Mouse (Mus musculus): ENCODE results near the gene Mdga2. TPM values are rescaled to one million over a fixed set of nuclear protein-coding genes. Genes with fewer than 3 reads are reported as not detected.
A peak's percentile ranks its signal among the peaks of the same experiment; 100 is the strongest.

Gene Mdga2
- polyA plus RNA-seq, 1 experiment from 2014 or later, result 25.0 TPM

GRCm38 (mm10) chr12:66591617-66592230, 630.6 kb downstream of the Mdga2 start:
- H3K4me2 ChIP-seq (replicated peaks), result no peak overlapping the region
- no peak overlapping the region for H3K27ac ChIP-seq (replicated peaks)
- no peaks in the 10 kb centered on the region for H3K9me3 ChIP-seq
- H3K36me3 ChIP-seq, result no peaks in the 10 kb centered on the region
- H3K27me3 ChIP-seq, result no peaks in the 10 kb centered on the region
- ATAC-seq (replicated peaks), result no peak
- H3K9ac ChIP-seq (replicated peaks), result no peak overlapping the region
- WGBS, result 14% methylated on average over 1 of the region's 1 CpGs
- no peaks in the 10 kb centered on the region for H3K4me1 ChIP-seq
- no peak overlapping the region for H3K4me3 ChIP-seq

GRCm38 (mm10) chr12:66565396-66565795, 657.0 kb downstream of the Mdga2 start:
- Histone ChIP-seq H3K27ac (replicated peaks) (no peak overlapping the region), H3K9me3 (no peaks in the 10 kb centered on the region), H3K4me1 (no peaks in the 10 kb centered on the region), H3K9ac (replicated peaks) (no peak overlapping the region), H3K4me3 (no peak overlapping the region), H3K27me3 (no peaks in the 10 kb centered on the region), H3K4me2 (replicated peaks) (no peak overlapping the region), H3K36me3 (no peaks in the 10 kb centered on the region)
- 89% methylated on average over 1 of the region's 1 CpGs for WGBS
- no peak for ATAC-seq (replicated peaks)

GRCm38 (mm10) chr12:66556846-66557245, 665.5 kb downstream of the Mdga2 start:
- H3K9me3 ChIP-seq, result no peaks in the 10 kb centered on the region
- no peak overlapping the region for H3K4me3 ChIP-seq
- no peaks in the 10 kb centered on the region for H3K27me3 ChIP-seq
- H3K4me1 ChIP-seq, result no peaks in the 10 kb centered on the region
- H3K4me2 ChIP-seq (replicated peaks), result no peak overlapping the region
- H3K27ac ChIP-seq (replicated peaks), result no peak overlapping the region
- no peak for ATAC-seq (replicated peaks)
- H3K36me3 ChIP-seq, result no peaks in the 10 kb centered on the region
- WGBS, result 48% methylated on average over 3 of the region's 3 CpGs
- H3K9ac ChIP-seq (replicated peaks), result no peak overlapping the region

GRCm38 (mm10) chr12:66556178-66556820, 666.0 kb downstream of the Mdga2 start:
- Histone ChIP-seq H3K27me3 (no peaks in the 10 kb centered on the region), H3K9me3 (no peaks in the 10 kb centered on the region), H3K36me3 (no peaks in the 10 kb centered on the region), H3K27ac (replicated peaks) (no peak overlapping the region), H3K9ac (replicated peaks) (no peak overlapping the region), H3K4me2 (replicated peaks) (no peak overlapping the region), H3K4me3 (no peak overlapping the region), H3K4me1 (no peaks in the 10 kb centered on the region)
- whole genome bisulfite sequencing, result 38% methylated on average over 2 of the region's 2 CpGs
- ATAC-seq (replicated peaks), result peak; percentile 71; the same call in 1 of the 2 replicates

- H3K27ac ChIP-seq (replicated peaks), result no peak overlapping the region
- H3K4me1 ChIP-seq, result no peaks in the 10 kb centered on the region
- no peak for ATAC-seq (replicated peaks)
- H3K27me3 ChIP-seq, result no peaks in the 10 kb centered on the region
- no peaks in the 10 kb centered on the region for H3K36me3 ChIP-seq
- no peak overlapping the region for H3K4me2 ChIP-seq (replicated peaks)
- no peaks in the 10 kb centered on the region for H3K9me3 ChIP-seq
- H3K9ac ChIP-seq (replicated peaks), result no peak overlapping the region
- whole genome bisulfite sequencing, result 11% methylated on average over 2 of the region's 2 CpGs
- no peak overlapping the region for H3K4me3 ChIP-seq
Measured at GRCm38 (mm10) chr12:66524973-66525372, 697.4 kb downstream of the Mdga2 start.

- H3K9me3 ChIP-seq, result no peaks in the 10 kb centered on the region
- no peaks in the 10 kb centered on the region for H3K4me1 ChIP-seq
- no peaks in the 10 kb centered on the region for H3K36me3 ChIP-seq
- no peak overlapping the region for H3K9ac ChIP-seq (replicated peaks)
- WGBS, result 81% methylated on average over 4 of the region's 4 CpGs
- H3K4me2 ChIP-seq (replicated peaks), result no peak overlapping the region
- H3K27ac ChIP-seq (replicated peaks), result no peak overlapping the region
- H3K4me3 ChIP-seq, result no peak overlapping the region
- no peak for ATAC-seq (replicated peaks)
- no peaks in the 10 kb centered on the region for H3K27me3 ChIP-seq
Measured at GRCm38 (mm10) chr12:66499258-66499657, 723.1 kb downstream of the Mdga2 start.

- peaks cover 14% of the 10 kb centered on the region for H3K4me1 ChIP-seq
- H3K27ac ChIP-seq (replicated peaks), result peak overlapping the region; percentile 46
- peak overlapping the region; percentile 19 for H3K4me3 ChIP-seq
- no peaks in the 10 kb centered on the region for H3K27me3 ChIP-seq
- H3K9ac ChIP-seq (replicated peaks), result no peak overlapping the region
- H3K9me3 ChIP-seq, result no peaks in the 10 kb centered on the region
- peak overlapping the region; percentile 35 for H3K4me2 ChIP-seq (replicated peaks)
- peak; percentile 87 for ATAC-seq (replicated peaks)
- WGBS, result 9% methylated on average over 4 of the region's 4 CpGs
- H3K36me3 ChIP-seq, result no peaks in the 10 kb centered on the region
Measured at GRCm38 (mm10) chr12:66470868-66471267, 751.5 kb downstream of the Mdga2 start.

GRCm38 (mm10) chr12:66470243-66470863, 752.0 kb downstream of the Mdga2 start:
- peak overlapping the region; percentile 35 for H3K4me2 ChIP-seq (replicated peaks)
- peak overlapping the region; percentile 19 for H3K4me3 ChIP-seq
- peaks cover 14% of the 10 kb centered on the region for H3K4me1 ChIP-seq
- no peaks in the 10 kb centered on the region for H3K27me3 ChIP-seq
- H3K9ac ChIP-seq (replicated peaks), result no peak overlapping the region
- ATAC-seq (replicated peaks), result peak; percentile 86
- H3K36me3 ChIP-seq, result no peaks in the 10 kb centered on the region
- no peaks in the 10 kb centered on the region for H3K9me3 ChIP-seq
- H3K27ac ChIP-seq (replicated peaks), result peak overlapping the region; percentile 46
- WGBS, result 15% methylated on average over 8 of the region's 8 CpGs

GRCm38 (mm10) chr12:66465516-66465915, 756.8 kb downstream of the Mdga2 start:
- no peak overlapping the region for H3K4me2 ChIP-seq (replicated peaks)
- H3K36me3 ChIP-seq, result no peaks in the 10 kb centered on the region
- 90% methylated on average over 3 of the region's 3 CpGs for WGBS
- H3K9me3 ChIP-seq, result no peaks in the 10 kb centered on the region
- no peak overlapping the region for H3K27ac ChIP-seq (replicated peaks)
- H3K27me3 ChIP-seq, result no peaks in the 10 kb centered on the region
- no peak overlapping the region for H3K9ac ChIP-seq (replicated peaks)
- ATAC-seq (replicated peaks), result no peak
- H3K4me1 ChIP-seq, result peaks cover 5% of the 10 kb centered on the region
- H3K4me3 ChIP-seq, result no peak overlapping the region

GRCm38 (mm10) chr12:66443340-66443739, 779.0 kb downstream of the Mdga2 start:
- Histone ChIP-seq H3K27me3 (no peaks in the 10 kb centered on the region), H3K4me2 (replicated peaks) (no peak overlapping the region), H3K9ac (replicated peaks) (no peak overlapping the region), H3K36me3 (no peaks in the 10 kb centered on the region), H3K4me1 (no peaks in the 10 kb centered on the region), H3K27ac (replicated peaks) (no peak overlapping the region), H3K4me3 (no peak overlapping the region), H3K9me3 (no peaks in the 10 kb centered on the region)
- WGBS, result 65% methylated on average over 2 of the region's 2 CpGs
- ATAC-seq (replicated peaks), result peak; percentile 60; the same call in 1 of the 2 replicates
